Mouse (Mus musculus) liver, embryonic 14.5 days (tissue): ENCODE results near the gene Pdlim5. TPM values are rescaled to one million over a fixed set of nuclear protein-coding genes. Genes with fewer than 3 reads are reported as not detected.
"Not testable (repeated sequence)": the region's sequence is repeated elsewhere in the genome, so short reads cannot be mapped to it uniquely, and the experiment has no call there.

Experiments
- ATAC-seq: fragments of 200-750 bp; cut with Nextera tagmentation; 2 replicates; pipeline ENCODE4 v1.8.0; 2017; ENCODE audit warnings: moderate number of reproducible peaks, mild to moderate bottlenecking, moderate library complexity; ENCODE audit not compliant: insufficient read depth
- DNase-seq, 3 experiments: peaks; one replicate each; pipeline ENCODE4 v3.0.0-alpha.2; 2012 to 2013; ENCODE audit warnings: low read depth in 3 of 3, low spot score in 3 of 3
- H3K27ac ChIP-seq: fragments of 300-500 bp; sonication (generic); 2 replicates; pipeline ENCODE4 v1.5.1; 2014; ENCODE audit warnings: moderate library complexity, mild to moderate bottlenecking, control low read depth, inconsistent platforms
- H3K27me3 ChIP-seq: fragments of 300-500 bp; sonication (generic); 2 replicates; pipeline ENCODE4 v1.6.1; 2014; ENCODE audit warnings: mild to moderate bottlenecking, low read length, moderate library complexity; ENCODE audit not compliant: control insufficient read depth, insufficient read depth
- H3K36me3 ChIP-seq: fragments of 300-500 bp; sonication (generic); replicated peaks from 2 replicates; pipeline ENCODE4 v1.6.1; 2014; ENCODE audit warnings: low read depth; ENCODE audit not compliant: control insufficient read depth, insufficient read depth
- H3K4me1 ChIP-seq, 2 experiments: fragments of 200-500 bp in 1 of 2; fragments of 300-500 bp in 1 of 2; sonication (generic) in 1 of 2; replicated peaks; 2 replicates each; pipeline ENCODE4 v1.6.1; 2012 to 2014; ENCODE audit warnings: antibody characterized with exemption in 1 of 2, inconsistent platforms in 1 of 2, low read length in 1 of 2; ENCODE audit not compliant: control insufficient read depth in 2 of 2, insufficient read depth in 2 of 2
- H3K4me2 ChIP-seq: fragments of 300-500 bp; sonication (generic); 2 replicates; pipeline ENCODE4 v1.6.1; 2014; ENCODE audit warnings: low read depth, mild to moderate bottlenecking, control low read depth, moderate library complexity
- H3K4me3 ChIP-seq, 2 experiments: fragments of 200-500 bp in 1 of 2; fragments of 300-500 bp in 1 of 2; sonication (generic) in 1 of 2; 2 replicates each; pipeline ENCODE4 v1.5.1; 2012 to 2014; ENCODE audit warnings: low read depth in 2 of 2, low read length in 2 of 2, mild to moderate bottlenecking in 2 of 2, control low read depth in 1 of 2, inconsistent platforms in 1 of 2, moderate library complexity in 1 of 2; ENCODE audit not compliant: insufficient read depth in 1 of 2
- H3K9ac ChIP-seq: fragments of 300-500 bp; sonication (generic); replicated peaks from 2 replicates; pipeline ENCODE4 v1.6.1; 2014; ENCODE audit warnings: mild to moderate bottlenecking, control low read depth, moderate library complexity
- H3K9me3 ChIP-seq: fragments of 300-500 bp; sonication (generic); 2 replicates; pipeline ENCODE4 v1.6.1; 2016; ENCODE audit warnings: low read length, mixed read lengths; ENCODE audit not compliant: control insufficient read depth
- CTCF ChIP-seq: IDR thresholded peaks from 2 replicates; pipeline ENCODE4 v1.5.1; 2016; ENCODE audit warnings: antibody characterized with exemption, low read depth, control low read depth
- EP300 ChIP-seq: IDR thresholded peaks from 2 replicates; pipeline ENCODE4 v1.6.1; 2016; ENCODE audit warnings: antibody characterized with exemption, low read depth
- WGBS: fragments of 180-500 bp; shearing (Covaris S2); extraction: QIAGEN DNeasy Blood & Tissue Kit; methylation state at CpG from one replicate; pipeline ENCODE4 v1.1.7; 2014; ENCODE audit not compliant: insufficient replicate concordance; 5-methylcytosine and 5-hydroxymethylcytosine counted together
- polyA plus RNA-seq, 2 experiments: library from polyadenylated mRNA; depleted of rRNA in 1 of 2; stranded (reverse) in 1 of 2; unstranded in 1 of 2; fragments of >200 nt; fragmentation: Nextera tagmentation in 1 of 2; extraction: Ambion mirVana in 1 of 2; gene quantifications; 2 replicates each; pipeline versions ENCODE4 v1.2.1 to v1.2.3; 2012 to 2014

The Pdlim5 gene
- polyA plus RNA-seq, 2 experiments: 7.9 to 8.4 TPM

DNA sequence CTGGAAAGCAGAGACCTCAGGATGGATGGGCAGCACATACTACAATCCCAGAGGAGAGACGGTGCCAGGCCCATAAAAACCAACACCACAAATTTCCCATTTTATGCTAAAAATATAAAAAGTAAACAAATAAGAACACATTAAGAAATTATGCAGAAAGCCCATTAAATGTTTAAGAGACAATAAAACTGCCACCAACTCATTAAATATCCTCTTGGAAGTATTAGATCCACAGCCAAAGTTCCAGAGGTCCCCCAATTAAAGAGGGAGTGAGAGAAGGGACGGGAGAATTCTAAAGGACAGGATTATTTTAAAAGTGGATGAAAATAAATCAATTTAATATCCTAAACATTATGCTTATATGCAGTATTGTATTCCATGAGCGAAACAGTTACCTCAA lies 183.3 kb downstream of the Pdlim5 start:
- H3K27me3 ChIP-seq: no peaks in the 10 kb centered on the region
- no peak for DNase-seq
- TF ChIP-seq EP300 (no peak), CTCF (no peak)
- H3K4me1 ChIP-seq: no peaks in the 10 kb centered on the region
- H3K9me3 ChIP-seq: no peaks in the 10 kb centered on the region
- H3K4me3 ChIP-seq: no peak overlapping the region
- no peak for ATAC-seq
- H3K4me2 ChIP-seq: no peak overlapping the region
- 60% methylated on average over 3 of the region's 3 CpGs for WGBS
- no peak overlapping the region for H3K27ac ChIP-seq
- no peaks in the 10 kb centered on the region for H3K36me3 ChIP-seq
- H3K9ac ChIP-seq: no peak overlapping the region

DNA sequence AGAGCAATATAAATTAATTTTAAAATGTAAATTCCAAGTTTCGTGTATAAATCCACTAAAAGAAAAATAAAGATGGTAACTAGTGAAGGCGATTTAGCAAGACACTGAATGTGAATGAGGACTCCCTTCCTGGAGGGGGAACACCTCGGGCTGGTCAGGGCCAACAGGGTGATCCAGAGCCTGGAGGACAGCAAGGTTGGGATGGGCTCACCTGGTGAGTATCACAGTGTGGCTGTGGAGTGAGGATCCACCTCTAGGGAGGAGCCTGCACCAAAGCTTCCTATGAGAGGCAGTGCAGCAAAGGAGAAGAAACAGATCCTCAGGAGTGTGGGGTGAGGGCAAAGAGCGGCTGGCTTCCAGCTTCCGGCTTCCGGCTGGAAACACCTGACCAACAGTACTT lies 185.5 kb downstream of the Pdlim5 start:
- TF ChIP-seq EP300 (no peak), CTCF (no peak)
- DNase-seq: no peak
- Histone ChIP-seq H3K36me3 (no peaks in the 10 kb centered on the region), H3K4me1 (no peaks in the 10 kb centered on the region), H3K9ac (no peak overlapping the region), H3K4me2 (no peak overlapping the region), H3K27me3 (no peaks in the 10 kb centered on the region), H3K27ac (no peak overlapping the region), H3K9me3 (no peaks in the 10 kb centered on the region), H3K4me3 (no peak overlapping the region)
- no peak for ATAC-seq
- 62% methylated on average over 6 of the region's 6 CpGs for WGBS

DNA sequence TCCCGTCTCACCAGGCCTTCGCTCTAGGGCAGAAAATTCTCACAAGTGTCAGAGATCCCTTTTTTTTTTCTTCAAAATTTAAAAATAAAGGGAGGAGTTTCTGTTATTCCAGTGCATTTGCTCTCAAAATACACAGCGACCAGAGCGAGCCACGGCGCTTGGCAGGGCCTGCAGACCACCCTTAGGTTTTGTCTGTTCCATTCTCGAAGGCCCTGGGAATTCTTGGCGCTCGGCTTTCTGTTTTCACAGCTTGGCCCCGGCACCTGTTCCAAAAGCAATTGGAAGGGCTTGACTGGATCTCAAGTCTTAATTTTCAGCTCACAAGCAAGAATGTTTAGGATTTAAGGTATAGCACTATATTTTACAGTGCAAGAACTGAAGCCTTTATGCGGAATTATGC lies 186.4 kb downstream of the Pdlim5 start:
- H3K36me3 ChIP-seq: no peaks in the 10 kb centered on the region
- H3K4me3 ChIP-seq: no peak overlapping the region
- no peaks in the 10 kb centered on the region for H3K27me3 ChIP-seq
- DNase-seq: no peak
- no peak for ATAC-seq
- no peak overlapping the region for H3K4me2 ChIP-seq
- no peak overlapping the region for H3K27ac ChIP-seq
- H3K9me3 ChIP-seq: no peaks in the 10 kb centered on the region
- H3K4me1 ChIP-seq: no peaks in the 10 kb centered on the region
- TF ChIP-seq EP300 (no peak), CTCF (no peak)
- no peak overlapping the region for H3K9ac ChIP-seq
- WGBS: 78% methylated on average over 11 of the region's 11 CpGs

DNA sequence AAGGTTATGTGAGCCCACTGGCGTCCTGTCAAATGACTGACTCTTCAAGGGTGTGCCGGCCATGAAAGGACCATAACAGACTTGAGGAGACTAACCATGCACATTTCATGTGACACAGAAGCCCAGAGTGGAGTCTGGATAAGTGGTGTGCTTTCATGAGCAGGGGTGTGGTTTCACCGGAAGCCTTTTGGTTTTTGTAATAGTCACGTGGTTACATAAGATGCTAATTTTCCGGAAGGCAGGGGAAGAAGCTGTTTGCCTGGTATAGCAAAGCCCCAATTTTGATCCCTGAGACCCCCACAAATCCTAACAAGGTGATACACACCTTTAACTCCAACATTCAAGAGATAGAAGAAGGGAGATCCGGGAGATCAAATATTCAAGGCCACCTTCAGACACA lies 188.0 kb downstream of the Pdlim5 start:
- 70% methylated on average over 6 of the region's 6 CpGs for WGBS
- DNase-seq: no peak

DNA sequence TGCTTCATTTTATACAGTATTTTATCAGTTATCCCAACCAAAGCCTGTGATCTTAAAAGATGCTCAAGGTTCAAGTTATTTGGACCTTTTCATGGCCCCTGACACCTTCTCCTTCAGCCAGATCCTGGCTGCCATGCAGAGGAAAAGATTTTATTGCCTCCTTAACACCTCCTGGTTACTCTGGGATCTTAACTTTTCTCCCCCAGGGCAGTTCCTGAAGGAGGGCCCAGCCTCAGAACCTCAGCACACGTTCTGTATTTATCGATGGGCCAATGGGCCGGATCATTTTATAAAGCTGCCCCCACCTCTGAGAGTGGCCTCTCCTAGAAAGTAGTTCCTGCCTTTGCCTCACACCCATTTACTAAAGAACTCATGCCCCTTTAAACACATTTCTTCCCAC lies 189.2 kb downstream of the Pdlim5 start:
- Histone ChIP-seq H3K27me3 (no peaks in the 10 kb centered on the region), H3K4me1 (no peaks in the 10 kb centered on the region), H3K27ac (no peak overlapping the region), H3K9ac (no peak overlapping the region), H3K4me2 (no peak overlapping the region), H3K36me3 (no peaks in the 10 kb centered on the region), H3K9me3 (no peaks in the 10 kb centered on the region), H3K4me3 (no peak overlapping the region)
- ATAC-seq (no peak), DNase-seq (no peak)
- TF ChIP-seq CTCF: no peak
- 63% methylated on average over 3 of the region's 3 CpGs for WGBS

More for the DNA sequence above, 188.0 kb downstream of the Pdlim5 start:
- no peaks in the 10 kb centered on the region for H3K9me3 ChIP-seq
- no peaks in the 10 kb centered on the region for H3K27me3 ChIP-seq
- TF ChIP-seq EP300 (no peak), CTCF (no peak)
- H3K9ac ChIP-seq: no peak overlapping the region
- no peak overlapping the region for H3K4me3 ChIP-seq
- no peak overlapping the region for H3K27ac ChIP-seq
- no peaks in the 10 kb centered on the region for H3K36me3 ChIP-seq
- no peaks in the 10 kb centered on the region for H3K4me1 ChIP-seq
- H3K4me2 ChIP-seq: no peak overlapping the region
- no peak for ATAC-seq

DNA sequence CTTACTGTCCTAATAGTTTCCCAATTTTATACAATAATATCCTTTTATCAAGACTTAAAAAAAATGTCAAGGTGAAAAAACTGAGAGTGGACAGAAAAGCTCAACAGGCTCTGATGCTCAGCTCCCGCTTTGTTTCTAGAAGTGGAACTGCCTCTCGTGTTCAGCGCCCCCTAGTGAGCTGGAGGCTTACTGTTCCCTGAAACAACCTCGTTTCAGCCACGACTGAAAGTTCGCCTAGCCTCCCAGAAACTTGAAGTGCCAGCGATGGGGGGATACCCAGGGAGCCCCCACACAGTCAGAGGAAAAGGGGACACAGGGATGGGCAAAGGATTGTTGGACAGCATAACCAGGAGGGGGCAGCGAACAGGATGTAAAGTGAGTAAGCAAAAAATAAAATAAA lies 199.4 kb downstream of the Pdlim5 start:
- Histone ChIP-seq H3K4me2 (no peak overlapping the region), H3K27ac (no peak overlapping the region), H3K27me3 (no peaks in the 10 kb centered on the region), H3K4me1 (no peaks in the 10 kb centered on the region), H3K9me3 (peaks cover 4% of the 10 kb centered on the region), H3K36me3 (no peaks in the 10 kb centered on the region), H3K4me3 (no peak overlapping the region), H3K9ac (no peak overlapping the region)
- no peak for ATAC-seq
- TF ChIP-seq EP300 (no peak), CTCF (0 out of 2 replicates have a peak, but pooled peaks have one; percentile 18)
- WGBS: 63% methylated on average over 8 of the region's 8 CpGs
- no peak for DNase-seq

DNA sequence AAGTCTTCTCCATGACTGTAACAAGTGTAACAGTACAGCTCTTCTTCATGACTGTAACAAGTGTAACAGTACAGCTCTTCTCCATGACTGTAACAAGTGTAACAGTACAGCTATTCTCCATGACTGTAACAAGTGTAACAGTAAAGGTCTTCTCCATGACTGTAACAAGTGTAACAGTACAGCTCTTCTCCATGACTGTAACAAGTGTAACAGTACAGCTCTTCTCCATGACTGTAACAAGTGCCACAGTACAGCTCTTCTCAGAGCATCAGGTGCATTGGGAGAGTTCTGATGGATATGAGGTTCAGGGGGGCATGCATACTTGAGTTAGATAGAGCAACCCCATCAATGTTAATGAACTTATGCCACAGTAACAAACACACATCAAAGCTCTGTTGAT lies 203.9 kb downstream of the Pdlim5 start:
- H3K9ac ChIP-seq, H3K27ac ChIP-seq, H3K36me3 ChIP-seq, DNase-seq, ATAC-seq, H3K4me2 ChIP-seq, H3K4me3 ChIP-seq, H3K27me3 ChIP-seq, H3K9me3 ChIP-seq, H3K4me1 ChIP-seq: not testable (repeated sequence)
